Mouse (Mus musculus) lung, postnatal 0 days (tissue): Measurements from ENCODE around the gene Mgat4b. TPM values are rescaled to one million over a fixed set of nuclear protein-coding genes. Genes with fewer than 3 reads are reported as not detected.

Experiments used
- ATAC-seq: fragments of 200-750 bp; cut with Nextera tagmentation; 2 replicates; pipeline ENCODE4 v1.8.0; 2017; ENCODE audit warnings: moderate library complexity
- DNase-seq: peaks from one replicate; pipeline ENCODE4 v3.0.0-alpha.2; 2016; ENCODE audit warnings: low spot score
- H3K27ac ChIP-seq: fragments of 300-500 bp; sonication (generic); 2 replicates; pipeline ENCODE4 v1.5.1; 2014; ENCODE audit warnings: antibody characterized with exemption, mild to moderate bottlenecking, low read length, mixed read lengths
- H3K27me3 ChIP-seq: fragments of 300-500 bp; sonication (generic); replicated peaks from 2 replicates; pipeline ENCODE4 v1.6.1; 2014; ENCODE audit warnings: low read length, mixed read lengths; ENCODE audit not compliant: insufficient read depth
- H3K36me3 ChIP-seq: fragments of 300-500 bp; sonication (generic); 2 replicates; pipeline ENCODE4 v1.6.1; 2014; ENCODE audit warnings: low read length, mixed read lengths; ENCODE audit not compliant: insufficient read depth
- H3K4me1 ChIP-seq: fragments of 300-500 bp; sonication (generic); 2 replicates; pipeline ENCODE4 v1.6.1; 2014; ENCODE audit warnings: antibody characterized with exemption, low read depth, low read length, mixed read lengths; ENCODE audit not compliant: insufficient read depth
- H3K4me2 ChIP-seq: fragments of 300-500 bp; sonication (generic); replicated peaks from 2 replicates; pipeline ENCODE4 v1.6.1; 2014; ENCODE audit warnings: low read depth, mild to moderate bottlenecking, low read length, moderate library complexity, mixed read lengths
- H3K4me3 ChIP-seq: fragments of 300-500 bp; sonication (generic); 2 replicates; pipeline ENCODE4 v1.5.1; 2014; ENCODE audit warnings: low read depth, low read length
- H3K9ac ChIP-seq: fragments of 300-500 bp; sonication (generic); replicated peaks from 2 replicates; pipeline ENCODE4 v1.6.1; 2014; ENCODE audit warnings: low read depth, mild to moderate bottlenecking
- H3K9me3 ChIP-seq: fragments of 300-500 bp; sonication (generic); 2 replicates; pipeline ENCODE4 v1.6.1; 2016; ENCODE audit warnings: low read length, mixed read lengths
- CTCF ChIP-seq: IDR thresholded peaks from 2 replicates; pipeline ENCODE4 v1.5.1; 2016; ENCODE audit warnings: antibody characterized with exemption, mild to moderate bottlenecking
- EP300 ChIP-seq: IDR thresholded peaks from 2 replicates; pipeline ENCODE4 v1.6.1; 2016; ENCODE audit warnings: antibody characterized with exemption, mild to moderate bottlenecking, control low read depth
- WGBS: fragments of 180-500 bp; shearing (Covaris S2); extraction: QIAGEN DNeasy Blood & Tissue Kit; methylation state at CpG from one replicate; pipeline ENCODE4 v1.1.7; 2014; 5-methylcytosine and 5-hydroxymethylcytosine counted together
- polyA plus RNA-seq: library from polyadenylated mRNA; unstranded; fragments of >200 nt; fragmentation: Nextera tagmentation; extraction: Ambion mirVana; gene quantifications from 2 replicates; pipeline ENCODE4 v1.2.1, GENCODE M21; 2015

The Mgat4b gene
- polyA plus RNA-seq, 1 experiment from 2014 or later: 43.4 TPM

DNA sequence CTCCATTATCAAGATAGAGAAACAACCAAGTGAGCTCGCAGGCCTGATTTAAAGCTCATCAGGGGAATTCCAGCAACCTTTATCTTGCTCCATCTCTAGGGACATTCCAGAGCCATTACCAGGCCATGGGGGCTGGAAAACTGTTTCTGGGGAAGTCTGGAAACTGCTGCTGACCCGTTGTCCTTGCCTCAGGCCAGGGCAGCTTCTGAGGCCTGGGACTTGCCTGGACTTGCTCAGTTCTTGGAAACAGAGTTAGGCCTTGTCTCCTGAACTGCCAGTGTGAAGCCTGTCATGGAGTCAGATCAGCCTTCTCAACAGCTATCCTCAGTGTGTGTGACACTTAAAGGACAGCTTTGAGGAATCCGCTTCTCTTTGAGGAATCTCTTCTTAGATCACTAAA lies 41.5 kb downstream of the Mgat4b start:
- DNase-seq (peak; percentile 59), ATAC-seq (peak; percentile 59; the same call in 1 of the 2 replicates)
- Histone ChIP-seq H3K9me3 (no peaks in the 10 kb centered on the region), H3K4me2 (no peak overlapping the region), H3K36me3 (peaks cover 9% of the 10 kb centered on the region; the same call in 1 of the 2 replicates), H3K9ac (no peak overlapping the region), H3K4me3 (no peak overlapping the region), H3K27ac (0 out of 2 replicates have a peak overlapping the region, but pooled peaks have one; percentile 64), H3K4me1 (no peaks in the 10 kb centered on the region), H3K27me3 (no peaks in the 10 kb centered on the region)
- WGBS: 34% methylated on average over 3 of the region's 3 CpGs
- TF ChIP-seq EP300 (no peak), CTCF (no peak)

DNA sequence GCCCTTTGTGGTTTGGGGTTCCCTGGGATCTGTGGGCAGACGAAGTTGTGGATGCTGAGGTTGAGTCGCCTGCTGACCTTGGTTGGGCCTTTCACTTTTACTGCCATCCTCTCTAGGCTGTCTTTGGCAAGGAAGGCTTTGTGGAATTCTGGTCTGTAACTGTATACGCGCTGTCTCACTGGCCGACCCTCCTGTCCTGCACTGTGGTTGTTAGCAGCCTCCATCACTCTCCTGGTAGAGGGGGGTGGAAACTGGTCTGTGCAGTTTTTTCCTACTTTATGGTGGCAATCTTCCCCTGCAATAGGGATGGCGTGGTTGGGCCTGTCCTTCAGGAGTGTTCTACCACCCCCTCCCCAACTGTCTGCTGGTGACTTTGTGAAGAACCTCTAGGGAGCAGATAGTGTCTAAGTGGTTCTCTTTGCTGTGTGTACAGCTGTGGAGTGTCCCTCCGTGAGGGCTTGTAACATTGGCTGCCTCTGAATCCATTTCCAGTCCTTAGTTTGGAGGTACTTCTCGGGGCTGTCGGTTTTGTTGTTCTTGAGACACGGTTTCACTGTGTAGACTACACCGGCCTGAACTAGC lies 42.1 kb downstream of the Mgat4b start:
- 47% methylated on average over 11 of the region's 11 CpGs for WGBS
- peaks cover 9% of the 10 kb centered on the region; the same call in 1 of the 2 replicates for H3K36me3 ChIP-seq
- ATAC-seq (no peak), DNase-seq (no peak)
- no peaks in the 10 kb centered on the region for H3K9me3 ChIP-seq
- TF ChIP-seq CTCF: no peak
- TF ChIP-seq EP300: no peak
- H3K27me3 ChIP-seq: no peaks in the 10 kb centered on the region
- H3K4me2 ChIP-seq: no peak overlapping the region
- H3K4me3 ChIP-seq: no peak overlapping the region
- H3K27ac ChIP-seq: 0 out of 2 replicates have a peak overlapping the region, but pooled peaks have one; percentile 64
- H3K4me1 ChIP-seq: no peaks in the 10 kb centered on the region
- H3K9ac ChIP-seq: no peak overlapping the region

DNA sequence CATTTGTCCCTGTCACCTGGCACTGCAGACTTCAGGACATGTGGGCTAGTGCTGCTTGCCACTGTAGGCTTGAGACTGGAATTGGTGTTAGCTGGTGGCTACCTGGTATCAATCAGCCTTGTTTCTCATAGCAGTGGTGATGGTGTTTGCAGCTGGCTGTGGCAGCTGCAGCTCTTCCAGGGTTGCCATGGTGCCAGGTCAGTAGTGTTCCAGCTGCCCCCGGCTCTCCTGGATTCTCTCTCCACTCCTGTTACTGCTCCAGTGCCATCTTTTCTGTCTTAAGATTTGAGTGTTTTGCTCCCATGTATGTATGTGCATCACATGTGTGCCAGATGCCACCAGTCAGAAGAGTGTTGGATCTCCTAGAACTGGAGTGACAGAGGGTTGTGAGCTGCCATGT lies 42.7 kb downstream of the Mgat4b start:
- Histone ChIP-seq H3K36me3 (peaks cover 9% of the 10 kb centered on the region; the same call in 1 of the 2 replicates), H3K9me3 (no peaks in the 10 kb centered on the region), H3K27me3 (no peaks in the 10 kb centered on the region), H3K4me2 (no peak overlapping the region), H3K9ac (no peak overlapping the region), H3K4me1 (no peaks in the 10 kb centered on the region), H3K4me3 (no peak overlapping the region), H3K27ac (no peak overlapping the region)
- WGBS: 55% methylated on average over 1 of the region's 1 CpGs
- TF ChIP-seq EP300 (no peak), CTCF (no peak)
- ATAC-seq: no peak
- DNase-seq: no peak

DNA sequence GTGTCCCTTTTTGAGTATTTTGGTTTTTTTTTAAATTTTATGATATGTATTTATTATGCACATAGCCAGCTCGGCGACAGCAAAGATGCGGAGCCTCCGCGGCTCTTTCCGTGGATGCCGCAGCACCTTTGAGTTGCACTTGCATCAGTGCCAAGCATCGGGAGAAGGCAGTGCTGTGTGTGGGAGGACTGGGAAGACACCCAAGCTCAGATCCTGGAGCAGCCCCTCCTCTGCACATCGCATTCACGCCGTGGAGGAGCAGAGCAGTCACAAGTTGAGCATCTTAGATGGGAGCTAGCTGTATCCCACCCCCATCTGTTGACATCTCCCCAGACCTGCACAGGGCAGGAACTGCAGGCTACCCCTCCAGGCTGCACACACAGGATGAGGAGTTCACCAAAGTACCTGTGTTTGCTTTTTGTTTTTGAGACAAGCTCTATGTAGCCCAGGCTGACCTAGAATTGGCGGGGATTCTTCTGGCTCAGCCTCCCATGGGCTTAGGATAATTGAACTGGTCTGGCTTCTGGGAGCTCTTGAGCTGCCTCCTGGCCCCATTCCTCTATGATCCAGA lies 43.4 kb downstream of the Mgat4b start:
- Histone ChIP-seq H3K4me2 (no peak overlapping the region), H3K27ac (no peak overlapping the region), H3K9ac (no peak overlapping the region), H3K4me1 (no peaks in the 10 kb centered on the region), H3K27me3 (no peaks in the 10 kb centered on the region), H3K4me3 (no peak overlapping the region), H3K9me3 (no peaks in the 10 kb centered on the region), H3K36me3 (peaks cover 9% of the 10 kb centered on the region; the same call in 1 of the 2 replicates)
- TF ChIP-seq EP300 (no peak), CTCF (no peak)
- WGBS: 71% methylated on average over 12 of the region's 12 CpGs
- ATAC-seq (no peak), DNase-seq (no peak)

DNA sequence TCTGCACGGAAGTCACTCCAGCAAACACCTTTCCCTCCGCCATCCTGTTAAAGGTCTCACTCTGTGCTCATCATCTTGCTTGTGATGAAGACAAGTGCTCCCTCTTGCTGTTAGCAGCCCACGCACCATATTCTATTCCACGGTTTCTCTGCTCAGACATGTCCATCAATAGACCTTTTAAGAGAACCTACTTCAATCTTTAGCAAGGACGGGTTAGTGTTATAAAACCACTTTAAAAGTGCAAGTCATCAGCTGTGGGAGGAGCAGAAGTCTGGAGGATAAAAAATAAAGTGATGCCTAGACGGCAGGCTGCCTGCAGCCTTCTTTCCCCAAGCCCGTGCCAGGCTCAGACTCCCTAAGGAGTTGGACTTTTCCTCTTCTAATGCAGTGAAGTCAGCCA lies 45.9 kb downstream of the Mgat4b start:
- H3K27ac ChIP-seq: no peak overlapping the region
- H3K4me2 ChIP-seq: no peak overlapping the region
- WGBS: 76% methylated on average over 7 of the region's 7 CpGs
- no peak overlapping the region for H3K4me3 ChIP-seq
- H3K36me3 ChIP-seq: peaks cover 30% of the 10 kb centered on the region
- H3K9me3 ChIP-seq: no peaks in the 10 kb centered on the region
- no peak for ATAC-seq
- TF ChIP-seq EP300 (no peak), CTCF (no peak)
- DNase-seq: no peak
- H3K4me1 ChIP-seq: no peaks in the 10 kb centered on the region
- no peaks in the 10 kb centered on the region for H3K27me3 ChIP-seq
- no peak overlapping the region for H3K9ac ChIP-seq

DNA sequence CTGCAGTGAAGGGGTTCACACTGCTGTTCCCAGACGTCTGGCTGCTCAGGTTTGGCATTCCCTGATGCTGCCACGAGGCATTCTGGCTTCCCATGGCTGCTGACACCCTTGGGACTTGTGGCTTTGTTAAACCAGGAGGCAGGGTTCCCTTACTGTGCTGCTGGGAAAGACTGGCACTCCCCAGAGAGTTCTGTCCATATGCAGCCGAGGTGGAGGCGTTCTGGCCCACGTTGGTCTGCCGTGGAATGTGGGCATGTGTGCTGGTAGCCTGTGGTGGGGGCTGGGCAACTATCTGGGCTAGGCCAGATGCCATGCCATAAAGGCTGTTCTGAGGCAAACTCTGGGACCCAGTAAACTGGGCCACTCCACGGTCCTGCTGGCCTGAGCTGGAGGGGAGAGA lies 47.6 kb downstream of the Mgat4b start:
- Histone ChIP-seq H3K36me3 (peaks cover 37% of the 10 kb centered on the region), H3K27ac (no peak overlapping the region), H3K9me3 (no peaks in the 10 kb centered on the region), H3K27me3 (no peaks in the 10 kb centered on the region), H3K4me3 (no peak overlapping the region), H3K9ac (no peak overlapping the region), H3K4me2 (no peak overlapping the region), H3K4me1 (no peaks in the 10 kb centered on the region)
- WGBS: 83% methylated on average over 7 of the region's 7 CpGs
- DNase-seq (no peak), ATAC-seq (no peak)
- TF ChIP-seq EP300: no peak
- no peak for TF ChIP-seq CTCF
